Mouse (Mus musculus) stomach, postnatal 0 days (tissue): ENCODE data around the gene Ttc7. TPM values are rescaled to one million over a fixed set of nuclear protein-coding genes. Genes with fewer than 3 reads are reported as not detected.

Experiments used
- ATAC-seq: fragments of 200-750 bp; cut with Nextera tagmentation; 2 replicates; pipeline ENCODE4 v1.8.0; 2017; ENCODE audit not compliant: low FRiP score, low TSS enrichment
- DNase-seq: peaks from one replicate; pipeline ENCODE4 v3.0.0-alpha.2; 2016; ENCODE audit warnings: low spot score
- H3K27ac ChIP-seq: fragments of 300-500 bp; sonication (generic); replicated peaks from 2 replicates; pipeline ENCODE4 v1.5.1; 2014; ENCODE audit warnings: mild to moderate bottlenecking, control low read depth
- H3K27me3 ChIP-seq: fragments of 300-500 bp; sonication (generic); 2 replicates; pipeline ENCODE4 v1.6.1; 2014; ENCODE audit warnings: low read length; ENCODE audit not compliant: control insufficient read depth, insufficient read depth
- H3K36me3 ChIP-seq: fragments of 300-500 bp; sonication (generic); 2 replicates; pipeline ENCODE4 v1.6.1; 2014; ENCODE audit warnings: low read length, mixed read lengths; ENCODE audit not compliant: control insufficient read depth, insufficient read depth
- H3K4me1 ChIP-seq: fragments of 300-500 bp; sonication (generic); replicated peaks from 2 replicates; pipeline ENCODE4 v1.6.1; 2014; ENCODE audit warnings: antibody characterized with exemption; ENCODE audit not compliant: control insufficient read depth, insufficient read depth
- H3K4me2 ChIP-seq: fragments of 300-500 bp; sonication (generic); replicated peaks from 2 replicates; pipeline ENCODE4 v1.6.1; 2014; ENCODE audit warnings: low read depth, mild to moderate bottlenecking, control low read depth, moderate library complexity
- H3K4me3 ChIP-seq: fragments of 300-500 bp; sonication (generic); 2 replicates; pipeline ENCODE4 v1.5.1; 2014; ENCODE audit warnings: low read depth, low read length, control low read depth
- H3K9ac ChIP-seq: fragments of 300-500 bp; sonication (generic); 2 replicates; pipeline ENCODE4 v1.6.1; 2014; ENCODE audit warnings: mild to moderate bottlenecking, low read length, control low read depth, mixed read lengths
- H3K9me3 ChIP-seq: fragments of 300-500 bp; sonication (generic); 2 replicates; pipeline ENCODE4 v1.6.1; 2016; ENCODE audit warnings: low read length; ENCODE audit not compliant: control insufficient read depth
- CTCF ChIP-seq: IDR thresholded peaks from 2 replicates; pipeline ENCODE4 v1.5.1; 2016; ENCODE audit warnings: antibody characterized with exemption, low read depth, mild to moderate bottlenecking, moderate library complexity
- EP300 ChIP-seq: optimal IDR thresholded peaks from 2 replicates; pipeline ENCODE3; 2016; ENCODE audit warnings: antibody characterized with exemption
- WGBS: fragments of 180-500 bp; shearing (Covaris S2); extraction: QIAGEN DNeasy Blood & Tissue Kit; methylation state at CpG from one replicate; pipeline ENCODE4 v1.1.7; 2014; 5-methylcytosine and 5-hydroxymethylcytosine counted together
- polyA plus RNA-seq: library from polyadenylated mRNA; unstranded; fragments of >200 nt; fragmentation: Nextera tagmentation; extraction: Ambion mirVana; gene quantifications from 2 replicates; pipeline ENCODE4 v1.2.1, GENCODE M21; 2015

Ttc7 gene
- polyA plus RNA-seq, 1 experiment from 2014 or later, result 21.2 TPM

GRCm38 (mm10) chr17:87330250-87330920 is 47.7 kb downstream of the Ttc7 start:
- H3K9ac ChIP-seq, result no peak overlapping the region
- H3K4me3 ChIP-seq, result no peak overlapping the region
- ATAC-seq, result peak; percentile 36
- no peaks in the 10 kb centered on the region for H3K27me3 ChIP-seq
- H3K27ac ChIP-seq, result peak overlapping the region; percentile 81
- no peak for TF ChIP-seq CTCF
- no peak for TF ChIP-seq EP300
- no peaks in the 10 kb centered on the region for H3K4me1 ChIP-seq
- WGBS, result 48% methylated on average over 22 of the region's 22 CpGs
- H3K9me3 ChIP-seq, result no peaks in the 10 kb centered on the region
- H3K4me2 ChIP-seq, result no peak overlapping the region
- H3K36me3 ChIP-seq, result no peaks in the 10 kb centered on the region
- no peak for DNase-seq

DNA sequence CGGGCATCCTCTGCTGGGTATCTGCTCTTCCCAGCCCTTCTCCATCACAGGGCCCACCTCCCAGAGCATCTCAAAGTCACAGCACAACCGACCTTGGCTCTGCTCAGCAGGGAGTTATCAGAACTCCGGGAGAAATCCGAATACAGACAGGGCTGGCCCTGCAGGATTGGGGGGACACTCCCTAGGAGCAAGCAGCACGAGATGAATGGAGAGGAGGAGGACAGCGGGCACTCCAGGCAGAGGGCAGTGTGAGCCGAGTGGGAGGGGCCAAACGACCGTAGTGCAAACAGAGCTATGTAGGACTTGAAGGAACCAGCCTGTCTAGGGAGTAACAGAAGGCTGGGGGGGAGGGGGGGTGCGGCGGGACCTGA is 48.2 kb downstream of the Ttc7 start:
- Histone ChIP-seq H3K9ac (no peak overlapping the region), H3K4me2 (peak overlapping the region; percentile 2; the same call in 1 of the 2 replicates)

GRCm38 (mm10) chr17:87331336-87332141 is 48.9 kb downstream of the Ttc7 start:
- Histone ChIP-seq H3K36me3 (no peaks in the 10 kb centered on the region), H3K4me1 (no peaks in the 10 kb centered on the region), H3K9me3 (no peaks in the 10 kb centered on the region), H3K4me3 (no peak overlapping the region), H3K27me3 (no peaks in the 10 kb centered on the region), H3K27ac (peak overlapping the region; percentile 81), H3K4me2 (no peak overlapping the region; the same call in 1 of the 2 replicates), H3K9ac (no peak overlapping the region)
- DNase-seq, result no peak
- no peak for ATAC-seq
- TF ChIP-seq EP300 (no peak), CTCF (no peak)
- WGBS, result 43% methylated on average over 11 of the region's 11 CpGs

More for the DNA sequence above, 48.2 kb downstream of the Ttc7 start:
- WGBS, result 5% methylated on average over 11 of the region's 11 CpGs
- H3K4me1 ChIP-seq, result no peaks in the 10 kb centered on the region
- DNase-seq (peak; percentile 74), ATAC-seq (peak; percentile 73)
- TF ChIP-seq CTCF (peak; percentile 32; the same call in 1 of the 2 replicates), EP300 (no peak)
- no peak overlapping the region for H3K4me3 ChIP-seq
- H3K27ac ChIP-seq, result peak overlapping the region; percentile 81
- no peaks in the 10 kb centered on the region for H3K9me3 ChIP-seq
- no peaks in the 10 kb centered on the region for H3K36me3 ChIP-seq
- H3K27me3 ChIP-seq, result no peaks in the 10 kb centered on the region

- H3K4me1 ChIP-seq, result no peaks in the 10 kb centered on the region
- H3K4me2 ChIP-seq, result no peak overlapping the region
- no peak for ATAC-seq
- no peaks in the 10 kb centered on the region for H3K27me3 ChIP-seq
- no peaks in the 10 kb centered on the region for H3K9me3 ChIP-seq
- H3K36me3 ChIP-seq, result no peaks in the 10 kb centered on the region
- DNase-seq, result no peak
- no peak overlapping the region for H3K9ac ChIP-seq
- no peak overlapping the region for H3K4me3 ChIP-seq
- H3K27ac ChIP-seq, result peak overlapping the region; percentile 35; the same call in 1 of the 2 replicates
- WGBS, result 74% methylated on average over 9 of the region's 9 CpGs
- TF ChIP-seq CTCF (no peak), EP300 (no peak)
These were observed 49.6 kb downstream of the Ttc7 start for GRCm38 (mm10) chr17:87332142-87332815.

- TF ChIP-seq EP300, result no peak
- no peak for TF ChIP-seq CTCF
- Histone ChIP-seq H3K36me3 (no peaks in the 10 kb centered on the region), H3K4me2 (no peak overlapping the region), H3K4me1 (no peaks in the 10 kb centered on the region), H3K27me3 (no peaks in the 10 kb centered on the region), H3K9ac (no peak overlapping the region), H3K9me3 (no peaks in the 10 kb centered on the region), H3K4me3 (no peak overlapping the region), H3K27ac (peak overlapping the region; percentile 35)
- ATAC-seq, result no peak
- WGBS, result 78% methylated on average over 6 of the region's 6 CpGs
- no peak for DNase-seq
These were observed 50.2 kb downstream of the Ttc7 start for GRCm38 (mm10) chr17:87332887-87333286.
